ENCODE assay signal across 30 mouse cellular contexts in genomic region chr10:96115325-96115724, GRCm38 (mm10). TPM values are rescaled to one million over a fixed set of nuclear protein-coding genes. Genes with fewer than 3 reads are reported as not detected.
DNase-seq lines count a peak whose midpoint lies in the region; ATAC-seq and TF ChIP-seq lines count a peak whose summit lies in the region.
"Had no signal": no experiment of that assay in that cellular context is flagged by ENCODE, and none has a peak within 500 bp of the region (broad histone marks: within the 10 kb centered on the region; RNA-seq: fewer than 3 reads in every experiment).

No protein-coding gene starts in this region.

- H3K27me3 ChIP-seq in CH12.LX (replicated peaks), result no peaks in the 10 kb centered on the region
- H3K27me3 ChIP-seq: embryonic facial prominence, embryonic 13.5 days; embryonic facial prominence, embryonic 15.5 days; forebrain, embryonic 13.5 days; forebrain, embryonic 15.5 days; Patski had no signal

- no peaks in the 10 kb centered on the region for H3K79me2 ChIP-seq in CH12.LX (replicated peaks; ENCODE audit: control insufficient read depth, extremely low read depth, insufficient read depth, poor library complexity, severe bottlenecking)

- no peak for TF ChIP-seq POLR2A in CH12.LX (IDR thresholded peaks at IDR 0.05; ENCODE audit: low read depth, low read length)
- TF ChIP-seq POLR2A in embryonic fibroblast, embryonic 13.5 days (IDR thresholded peaks at IDR 0.05; ENCODE audit: low read depth, low read length), result no peak

- H3K4me1 ChIP-seq in CH12.LX (ENCODE audit: control insufficient read depth in 1 of 2, insufficient read depth in 2 of 2), result peaks cover 21 to 56% of the 10 kb centered on the region in 2 experiments
- H3K4me1 ChIP-seq in embryonic fibroblast, embryonic 13.5 days (ENCODE audit: control insufficient read depth, insufficient read depth, low read length), result no peaks in the 10 kb centered on the region
- H3K4me1 ChIP-seq: embryonic facial prominence, embryonic 15.5 days; forebrain, embryonic 13.5 days; forebrain, embryonic 15.5 days had no signal

- peak overlapping the region; percentile 60 for H3K27ac ChIP-seq in CH12.LX (ENCODE audit: insufficient read depth, low read depth)
- peak overlapping the region; percentile 65 for H3K27ac ChIP-seq in embryonic fibroblast, embryonic 13.5 days (ENCODE audit: insufficient read depth, low read length)
- H3K27ac ChIP-seq: embryonic facial prominence, embryonic 13.5 days; embryonic facial prominence, embryonic 15.5 days; forebrain, embryonic 13.5 days; forebrain, embryonic 15.5 days had no signal

- H3K9me3 ChIP-seq in CH12.LX (replicated peaks; ENCODE audit: low read length), result peaks cover 6% of the 10 kb centered on the region
- H3K9me3 ChIP-seq: embryonic facial prominence, embryonic 15.5 days; forebrain, embryonic 15.5 days had no signal

- H3K36me3 ChIP-seq in CH12.LX (replicated peaks in 1 of 2; ENCODE audit: control insufficient read depth in 1 of 2, insufficient read depth in 1 of 2, low read length in 1 of 2), result no peaks in the 10 kb centered on the region
- H3K36me3 ChIP-seq: embryonic facial prominence, embryonic 13.5 days; embryonic facial prominence, embryonic 15.5 days; forebrain, embryonic 15.5 days had no signal

- no peak; the same call in 1 of the 2 replicates for TF ChIP-seq RAD21 in CH12.LX (IDR thresholded peaks at IDR 0.05; ENCODE audit: low read depth, low read length)

- no peak overlapping the region for H3K4me3 ChIP-seq in CH12.LX (replicated peaks in 1 of 3; ENCODE audit: low read depth in 2 of 3, low read length in 2 of 3, poor library complexity in 1 of 3)
- no peak overlapping the region for H3K4me3 ChIP-seq in embryonic fibroblast, embryonic 13.5 days (ENCODE audit: insufficient read depth, low read length)
- H3K4me3 ChIP-seq: embryonic facial prominence, embryonic 13.5 days; embryonic facial prominence, embryonic 15.5 days; forebrain, embryonic 13.5 days; forebrain, embryonic 15.5 days had no signal

- DNase-seq in 3T3-L1 (ENCODE audit: low read depth, low spot score) (peak; percentile 37), CH12.LX (ENCODE audit: extremely low read depth) (no peak)
- no peak for DNase-seq in frontal cortex, postnatal 14 days (ENCODE audit: low spot score in 2 of 2)
- DNase-seq in lung, postnatal 36 days, result no peak
- DNase-seq: adrenal gland, adult 8-10 months; adrenal gland, postnatal 14 days; adrenal gland, postnatal 36 days; B cell, adult 2 months; cerebellum, adult 11-12 months; cerebellum, adult 8-10 months; cerebellum, adult 9-11 months; cerebellum, postnatal 14 days; cerebellum, postnatal 36 days; embryo, embryonic 11 days; forebrain, postnatal 0 days had no signal

- TF ChIP-seq CTCF in CH12.LX (conservative IDR thresholded peaks at IDR 0.05 in 1 of 2, IDR thresholded peaks at IDR 0.05 in 1 of 2; ENCODE audit: low read depth in 2 of 2, low read length in 2 of 2), result no peak
- no peak for TF ChIP-seq CTCF in embryonic fibroblast, embryonic 13.5 days (IDR thresholded peaks at IDR 0.05; ENCODE audit: borderline replicate concordance, insufficient read depth, low read length)

- H3K9ac ChIP-seq in CH12.LX (ENCODE audit: insufficient read depth, low read depth), result peak overlapping the region; percentile 36
- H3K9ac ChIP-seq: embryonic facial prominence, embryonic 13.5 days; embryonic facial prominence, embryonic 15.5 days; forebrain, embryonic 13.5 days; forebrain, embryonic 15.5 days; forebrain, postnatal 0 days had no signal

- in situ Hi-C loops in CH12.LX (cut with MboI; ENCODE audit: low pct_ligation_motif_present, low pct_unique_long_range_greater_than_20kb, low sequenced_read_pairs), result loop anchor here (25.0 kb wide), 1 partner anchor 497 kb away; the partner anchor contains the start of gene Btg1

- TF ChIP-seq EP300 in CH12.LX (IDR thresholded peaks at IDR 0.05; ENCODE audit: low read length), result peak; percentile 97

- no peak for ATAC-seq in megakaryocyte progenitor cell, adult 5-6 weeks (replicated peaks; ENCODE audit: poor library complexity)
- ATAC-seq: activated CD4-positive, CD25-positive, alpha-beta regulatory T cell, adult 4 months; CD4-positive, CD25-positive, alpha-beta regulatory T cell, adult 4 months; forebrain, embryonic 13.5 days; forebrain, embryonic 15.5 days; forebrain, postnatal 0 days; Patski had no signal

- dilution Hi-C loops in CH12.LX (cut with MboI; ENCODE audit: extremely low pct_ligation_motif_present, extremely low pct_unique_long_range_greater_than_20kb, low sequenced_read_pairs), result no loop called here

- peak overlapping the region; percentile 90 for H3K4me2 ChIP-seq in CH12.LX (ENCODE audit: insufficient read depth, low read depth, poor library complexity, severe bottlenecking)
- H3K4me2 ChIP-seq: embryonic facial prominence, embryonic 13.5 days; embryonic facial prominence, embryonic 15.5 days; forebrain, embryonic 13.5 days; forebrain, embryonic 15.5 days had no signal

TF ChIP-seq in CH12.LX, 34 proteins besides CTCF, POLR2A, EP300 and RAD21:
- TF ChIP-seq MEF2A (IDR thresholded peaks at IDR 0.05; ENCODE audit: borderline replicate concordance, low read depth, low read length) (peak; percentile 99), HCFC1 (IDR thresholded peaks at IDR 0.05; ENCODE audit: low read depth, low read length) (peak; percentile 41; the same call in 1 of the 2 replicates), ZMIZ1 (IDR thresholded peaks at IDR 0.05; ENCODE audit: low read depth, low read length) (no peak), USF2 (conservative IDR thresholded peaks at IDR 0.05; ENCODE audit: low read depth, low read length) (no peak), MAFK (IDR thresholded peaks at IDR 0.05; ENCODE audit: insufficient replicate concordance, low read length) (peak; percentile 82), IRF4 (IDR thresholded peaks at IDR 0.05; ENCODE audit: low read depth, low read length) (peak; percentile 98), MXI1 (IDR thresholded peaks at IDR 0.05; ENCODE audit: low read depth, low read length) (peak; percentile 23; the same call in 1 of the 2 replicates), MAZ (IDR thresholded peaks at IDR 0.05; ENCODE audit: low read depth, low read length) (peak; percentile 73), USF1 (IDR thresholded peaks at IDR 0.05; ENCODE audit: low read depth, low read length) (no peak), NELFE (IDR thresholded peaks at IDR 0.05; ENCODE audit: low read depth, low read length) (no peak), ZKSCAN1 (IDR thresholded peaks at IDR 0.05; ENCODE audit: borderline replicate concordance, low read depth, low read length) (no peak), NRF1 (IDR thresholded peaks at IDR 0.05; ENCODE audit: low read depth, low read length) (no peak), JUND (conservative IDR thresholded peaks at IDR 0.05; ENCODE audit: low read depth, low read length) (peak; percentile 96), ELF1 (IDR thresholded peaks at IDR 0.05; ENCODE audit: low read depth, low read length) (no peak), TBP (conservative IDR thresholded peaks at IDR 0.05; ENCODE audit: low read depth, low read length) (no peak), KAT2A (IDR thresholded peaks at IDR 0.05; ENCODE audit: insufficient replicate concordance, low read length) (no peak), ETS1 (conservative IDR thresholded peaks at IDR 0.05; ENCODE audit: low read depth, low read length) (peak; percentile 97), POLR2AphosphoS2 (IDR thresholded peaks at IDR 0.05; ENCODE audit: low read depth, low read length) (no peak), JUN (IDR thresholded peaks at IDR 0.05; ENCODE audit: insufficient read depth, low read depth, low read length) (peak; percentile 88), ZC3H11A (IDR thresholded peaks at IDR 0.05; ENCODE audit: low read depth, low read length) (no peak), BHLHE40 (IDR thresholded peaks at IDR 0.05; ENCODE audit: low read depth, low read length) (peak; percentile 83), RCOR1 (conservative IDR thresholded peaks at IDR 0.05; ENCODE audit: low read depth, low read length) (peak; percentile 94), MAX (IDR thresholded peaks at IDR 0.05; ENCODE audit: low read length) (0 out of 2 replicates have a peak, but pooled peaks have one; percentile 71), SIN3A (IDR thresholded peaks at IDR 0.05; ENCODE audit: low read length) (peak; percentile 88), CHD1 (IDR thresholded peaks at IDR 0.05; ENCODE audit: low read depth, low read length) (no peak), MYC (IDR thresholded peaks at IDR 0.05; ENCODE audit: low read depth, low read length) (peak; percentile 57; the same call in 1 of the 2 replicates), TCF12 (IDR thresholded peaks at IDR 0.05; ENCODE audit: low read depth, low read length) (peak; percentile 80), PAX5 (IDR thresholded peaks at IDR 0.05; ENCODE audit: low read length) (no peak), UBTF (IDR thresholded peaks at IDR 0.05; ENCODE audit: low read depth, low read length) (no peak), E2F4 (IDR thresholded peaks at IDR 0.05; ENCODE audit: insufficient replicate concordance, low read depth, low read length) (no peak), ZNF384 (IDR thresholded peaks at IDR 0.05; ENCODE audit: low read depth, low read length) (peak; percentile 47; the same call in 1 of the 2 replicates), SMC3 (IDR thresholded peaks at IDR 0.05; ENCODE audit: low read depth, low read length) (peak; percentile 24), GABPA (IDR thresholded peaks at IDR 0.05; ENCODE audit: insufficient replicate concordance, low read depth, low read length) (no peak), CHD2 (IDR thresholded peaks at IDR 0.05; ENCODE audit: low read length) (peak; percentile 71; the same call in 1 of the 2 replicates)

RNA-seq across cellular contexts. Expression of gene Gm5426, which starts 21.1 kb away (rescaled TPM):
- total RNA-seq in CH12.LX (2012; rRNA removed) (not detected in 2 replicates), CH12.LX (2014; rRNA removed) (not detected in 2 replicates)
- polyA plus RNA-seq in CH12.LX (2012; ENCODE audit: insufficient read length, low read depth), result not detected in 2 replicates
- not detected in 2 replicates for polyA plus RNA-seq in embryonic fibroblast, embryonic 13.5 days (2011; ENCODE audit: insufficient read length, low read depth, missing spikeins)
- not detected in 2 replicates for total RNA-seq in megakaryocyte progenitor cell, adult 5-6 weeks (2015)
- not detected in 2 replicates for total RNA-seq in megakaryocyte progenitor cell, adult 5-6 weeks (2017)
- total RNA-seq: adrenal gland, adult 18-20 months; adrenal gland, adult 8-10 months; adrenal gland, postnatal 14 days; adrenal gland, postnatal 36 days; common myeloid progenitor, adult 5-6 weeks; ES-E14; forebrain, postnatal 0 days; MEL had no signal
- polyA plus RNA-seq: CD4-positive, CD25-positive, alpha-beta regulatory T cell, adult 4 months; embryonic facial prominence, embryonic 11.5 days; embryonic facial prominence, embryonic 13.5 days; embryonic facial prominence, embryonic 15.5 days; forebrain, embryonic 11.5 days; forebrain, embryonic 13.5 days; forebrain, embryonic 15.5 days; forebrain, postnatal 0 days; Patski had no signal
